Mouse (Mus musculus) heart, adult 2 months (tissue): ENCODE results near the gene 2510002D24Rik.

ENCODE experiments used
- CTCF ChIP-seq: fragments of 200-600 bp; IDR thresholded peaks from 2 replicates; pipeline ENCODE4 v1.8.1; 2022; ENCODE audit warnings: antibody characterized with exemption, mild to moderate bottlenecking, moderate library complexity
- EP300 ChIP-seq: fragments of 200-500 bp; IDR thresholded peaks from 2 replicates; pipeline ENCODE4 v1.6.1; 2011; ENCODE audit warnings: low read depth, low read length, control low read depth; ENCODE audit not compliant: insufficient read depth

GRCm38 (mm10) chr16:18836073-18836467 is 308 bp upstream of the 2510002D24Rik start:
- no peak for TF ChIP-seq EP300
- no peak for TF ChIP-seq CTCF
